Mouse (Mus musculus) E14TG2a.4 (cell line): ENCODE data around the gene Wwox.

Source experiments
- CTCF ChIP-seq: conservative IDR thresholded peaks from 2 replicates; pipeline ENCODE4 v1.5.1; 2014; ENCODE audit warnings: low read length
- POU5F1 ChIP-seq: IDR thresholded peaks from 2 replicates; pipeline ENCODE4 v1.6.1; 2014; ENCODE audit warnings: low read length, borderline replicate concordance

DNA sequence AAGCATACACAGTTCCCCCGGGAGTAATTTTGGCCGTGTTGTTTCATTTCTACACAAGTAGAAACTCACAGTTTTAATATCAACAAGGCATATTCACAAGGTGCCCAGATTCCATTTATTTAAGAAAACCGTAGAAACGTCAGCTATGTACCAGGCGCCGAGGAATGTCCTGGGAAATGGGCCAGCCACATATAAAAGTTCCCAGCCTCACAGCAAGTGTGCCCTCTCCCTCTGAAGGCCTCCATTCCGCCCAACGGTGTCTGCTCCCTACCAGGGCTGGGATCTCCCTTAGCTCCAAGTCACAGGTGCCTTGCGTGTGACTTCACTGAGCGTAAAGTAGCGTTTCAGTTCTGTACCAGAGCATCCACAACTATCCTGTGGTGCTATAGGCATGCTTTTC is 346.4 kb downstream of the Wwox start:
- TF ChIP-seq CTCF: no peak
- TF ChIP-seq POU5F1: no peak
